In the genomic region with DNA sequence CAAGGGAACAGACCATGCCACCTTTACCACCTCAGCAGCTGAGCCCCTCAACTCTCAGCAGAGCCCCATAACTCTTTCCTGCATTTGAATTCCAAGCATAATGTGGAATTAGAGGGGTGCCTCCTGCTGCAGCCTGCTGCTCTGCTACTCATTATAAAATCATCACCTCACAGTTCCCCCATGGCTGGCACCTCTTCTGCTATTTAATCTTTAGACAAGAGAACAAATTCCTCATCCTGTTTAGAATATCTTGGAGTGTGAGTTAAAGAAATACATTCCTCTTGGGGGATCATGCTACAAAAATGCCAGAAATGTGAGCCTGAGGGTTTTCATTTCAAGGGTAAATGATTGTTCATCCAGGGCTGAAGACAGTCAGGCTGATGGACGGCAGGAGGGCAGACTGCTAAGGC, we compare ENCODE assay signal across 11 mouse cellular contexts.
DNase-seq lines count a peak whose midpoint lies in the region; ATAC-seq and TF ChIP-seq lines count a peak whose summit lies in the region.
"Had no signal": no experiment of that assay in that cellular context is flagged by ENCODE, and none has a peak within 500 bp of the region (broad histone marks: within the 10 kb centered on the region; RNA-seq: fewer than 3 reads in every experiment).

No protein-coding gene starts in this region.

- no peaks in the 10 kb centered on the region for H3K36me3 ChIP-seq in heart, embryonic 15.5 days
- H3K36me3 ChIP-seq in lung, embryonic 16.5 days (ENCODE audit: control insufficient read depth, insufficient read depth, low read length) = no peaks in the 10 kb centered on the region
- H3K36me3 ChIP-seq in embryonic facial prominence, embryonic 13.5 days = 0 out of 2 replicates have a peak, but pooled peaks cover 9% of the 10 kb centered on the region
- H3K36me3 ChIP-seq in midbrain, embryonic 13.5 days = peaks cover 34% of the 10 kb centered on the region
- H3K36me3 ChIP-seq in stomach, postnatal 0 days (ENCODE audit: control insufficient read depth, insufficient read depth, low read length) = no peaks in the 10 kb centered on the region
- H3K36me3 ChIP-seq: liver, embryonic 13.5 days had no signal

- no peak for DNase-seq in heart, postnatal 4 days
- no peak for DNase-seq in lung, adult 2 months
- DNase-seq in thymus, postnatal 0 days (ENCODE audit: low spot score) = no peak
- DNase-seq in stomach, postnatal 0 days (ENCODE audit: low spot score) = no peak
- DNase-seq: heart, adult 18-20 months; liver, embryonic 13.5 days; thymus, postnatal 14 days had no signal

- 4% methylated on average over 1 of the region's 1 CpGs for WGBS in heart, embryonic 15.5 days
- WGBS in lung, embryonic 16.5 days = 9% methylated on average over 1 of the region's 1 CpGs
- WGBS in lung, adult 2 months = 24% methylated on average over 1 of the region's 1 CpGs
- WGBS in embryonic facial prominence, embryonic 13.5 days = 10% methylated on average over 1 of the region's 1 CpGs
- 45% methylated on average over 1 of the region's 1 CpGs for WGBS in midbrain, embryonic 13.5 days
- WGBS in stomach, postnatal 0 days = 20% methylated on average over 1 of the region's 1 CpGs

- no peak for ATAC-seq in heart, embryonic 15.5 days (replicated peaks; ENCODE audit: insufficient number of reproducible peaks, insufficient read depth, low FRiP score, low read depth)
- peak; percentile 82 for ATAC-seq in lung, embryonic 16.5 days (ENCODE audit: low read depth)
- no peak for ATAC-seq in embryonic facial prominence, embryonic 13.5 days (ENCODE audit: insufficient number of reproducible peaks, insufficient read depth, low FRiP score, low TSS enrichment, low read depth)
- ATAC-seq in midbrain, embryonic 13.5 days = 0 out of 2 replicates have a peak, but pooled peaks have one; percentile 10
- ATAC-seq in stomach, postnatal 0 days (ENCODE audit: low FRiP score, low TSS enrichment) = no peak

- H3K27me3 ChIP-seq in heart, embryonic 15.5 days = no peaks in the 10 kb centered on the region
- no peaks in the 10 kb centered on the region for H3K27me3 ChIP-seq in lung, embryonic 16.5 days (ENCODE audit: control insufficient read depth, insufficient read depth, low read depth, low read length)
- H3K27me3 ChIP-seq in embryonic facial prominence, embryonic 13.5 days = no peaks in the 10 kb centered on the region
- no peaks in the 10 kb centered on the region for H3K27me3 ChIP-seq in midbrain, embryonic 13.5 days
- no peaks in the 10 kb centered on the region for H3K27me3 ChIP-seq in stomach, postnatal 0 days (ENCODE audit: control insufficient read depth, insufficient read depth, low read length)
- H3K27me3 ChIP-seq: liver, embryonic 13.5 days had no signal

- H3K9me3 ChIP-seq in heart, embryonic 15.5 days (replicated peaks) = no peaks in the 10 kb centered on the region
- no peaks in the 10 kb centered on the region for H3K9me3 ChIP-seq in lung, embryonic 16.5 days (ENCODE audit: control insufficient read depth, low read length)
- H3K9me3 ChIP-seq in embryonic facial prominence, embryonic 13.5 days = no peaks in the 10 kb centered on the region
- no peaks in the 10 kb centered on the region for H3K9me3 ChIP-seq in midbrain, embryonic 13.5 days
- no peaks in the 10 kb centered on the region for H3K9me3 ChIP-seq in stomach, postnatal 0 days (ENCODE audit: control insufficient read depth, low read length)
- H3K9me3 ChIP-seq: liver, embryonic 13.5 days had no signal

- TF ChIP-seq POLR2A in lung, adult 2 months (IDR thresholded peaks at IDR 0.05; ENCODE audit: borderline replicate concordance, extremely low read depth, low read depth, low read length) = no peak

- TF ChIP-seq CTCF in lung, adult 2 months (IDR thresholded peaks at IDR 0.05; ENCODE audit: insufficient read depth, low read length) = no peak
- TF ChIP-seq CTCF in stomach, postnatal 0 days (IDR thresholded peaks at IDR 0.05; ENCODE audit: low read depth) = no peak

- no peak overlapping the region; the same call in 1 of the 2 replicates for H3K4me2 ChIP-seq in heart, embryonic 15.5 days
- H3K4me2 ChIP-seq in lung, embryonic 16.5 days (ENCODE audit: low read depth, low read length) = no peak overlapping the region
- H3K4me2 ChIP-seq in embryonic facial prominence, embryonic 13.5 days = no peak overlapping the region
- H3K4me2 ChIP-seq in midbrain, embryonic 13.5 days (replicated peaks) = no peak overlapping the region
- H3K4me2 ChIP-seq in stomach, postnatal 0 days (replicated peaks; ENCODE audit: low read depth) = no peak overlapping the region
- H3K4me2 ChIP-seq: liver, embryonic 13.5 days had no signal

- no peak overlapping the region for H3K9ac ChIP-seq in heart, embryonic 15.5 days
- no peak overlapping the region for H3K9ac ChIP-seq in lung, embryonic 16.5 days (ENCODE audit: low read length)
- no peak overlapping the region for H3K9ac ChIP-seq in embryonic facial prominence, embryonic 13.5 days
- H3K9ac ChIP-seq in midbrain, embryonic 13.5 days (replicated peaks) = no peak overlapping the region
- no peak overlapping the region for H3K9ac ChIP-seq in stomach, postnatal 0 days (ENCODE audit: low read length)
- H3K9ac ChIP-seq: liver, embryonic 13.5 days had no signal

- peak overlapping the region; percentile 75 for H3K27ac ChIP-seq in heart, embryonic 15.5 days
- peak overlapping the region; percentile 60 for H3K27ac ChIP-seq in lung, embryonic 16.5 days (ENCODE audit: low read length)
- 0 out of 2 replicates have a peak overlapping the region, but pooled peaks have one; percentile 22 for H3K27ac ChIP-seq in embryonic facial prominence, embryonic 13.5 days
- peak overlapping the region; percentile 49; the same call in 1 of the 2 replicates for H3K27ac ChIP-seq in midbrain, embryonic 13.5 days
- no peak overlapping the region for H3K27ac ChIP-seq in stomach, postnatal 0 days (replicated peaks)
- H3K27ac ChIP-seq: liver, embryonic 13.5 days had no signal

- no peak for TF ChIP-seq EP300 in stomach, postnatal 0 days (optimal IDR thresholded peaks at IDR 0.05)

- H3K4me3 ChIP-seq in heart, embryonic 15.5 days = no peak overlapping the region
- no peak overlapping the region for H3K4me3 ChIP-seq in lung, embryonic 16.5 days (ENCODE audit: low read length)
- no peak overlapping the region for H3K4me3 ChIP-seq in lung, adult 2 months (replicated peaks; ENCODE audit: extremely low read depth, low read depth, low read length)
- no peak overlapping the region for H3K4me3 ChIP-seq in embryonic facial prominence, embryonic 13.5 days
- no peak overlapping the region for H3K4me3 ChIP-seq in midbrain, embryonic 13.5 days (replicated peaks)
- H3K4me3 ChIP-seq in stomach, postnatal 0 days (ENCODE audit: low read depth, low read length) = no peak overlapping the region
- H3K4me3 ChIP-seq: liver, embryonic 13.5 days had no signal

- H3K4me1 ChIP-seq in heart, embryonic 15.5 days (replicated peaks) = peaks cover 53% of the 10 kb centered on the region
- peaks cover 29% of the 10 kb centered on the region for H3K4me1 ChIP-seq in lung, embryonic 16.5 days (replicated peaks; ENCODE audit: control insufficient read depth, insufficient read depth, low read length)
- H3K4me1 ChIP-seq in lung, adult 2 months (ENCODE audit: control insufficient read depth, insufficient read depth, low read length) = peaks cover 2% of the 10 kb centered on the region; the same call in 1 of the 2 replicates
- peaks cover 48% of the 10 kb centered on the region for H3K4me1 ChIP-seq in embryonic facial prominence, embryonic 13.5 days
- H3K4me1 ChIP-seq in midbrain, embryonic 13.5 days (replicated peaks) = peaks cover 33% of the 10 kb centered on the region
- no peaks in the 10 kb centered on the region for H3K4me1 ChIP-seq in stomach, postnatal 0 days (replicated peaks; ENCODE audit: control insufficient read depth, insufficient read depth)
- H3K4me1 ChIP-seq: liver, embryonic 13.5 days had no signal

Comparison
In these comparisons a context has a peak if more than half of its experiments do, and no peak if none do; other contexts are left out.
1. ATAC-seq: peak in lung, embryonic 16.5 days (single experiment) and midbrain, embryonic 13.5 days (single experiment); none in heart, embryonic 15.5 days (single experiment), embryonic facial prominence, embryonic 13.5 days (single experiment) and stomach, postnatal 0 days (single experiment).